ENCODE assay signal across 29 mouse cellular contexts in the genomic region with DNA sequence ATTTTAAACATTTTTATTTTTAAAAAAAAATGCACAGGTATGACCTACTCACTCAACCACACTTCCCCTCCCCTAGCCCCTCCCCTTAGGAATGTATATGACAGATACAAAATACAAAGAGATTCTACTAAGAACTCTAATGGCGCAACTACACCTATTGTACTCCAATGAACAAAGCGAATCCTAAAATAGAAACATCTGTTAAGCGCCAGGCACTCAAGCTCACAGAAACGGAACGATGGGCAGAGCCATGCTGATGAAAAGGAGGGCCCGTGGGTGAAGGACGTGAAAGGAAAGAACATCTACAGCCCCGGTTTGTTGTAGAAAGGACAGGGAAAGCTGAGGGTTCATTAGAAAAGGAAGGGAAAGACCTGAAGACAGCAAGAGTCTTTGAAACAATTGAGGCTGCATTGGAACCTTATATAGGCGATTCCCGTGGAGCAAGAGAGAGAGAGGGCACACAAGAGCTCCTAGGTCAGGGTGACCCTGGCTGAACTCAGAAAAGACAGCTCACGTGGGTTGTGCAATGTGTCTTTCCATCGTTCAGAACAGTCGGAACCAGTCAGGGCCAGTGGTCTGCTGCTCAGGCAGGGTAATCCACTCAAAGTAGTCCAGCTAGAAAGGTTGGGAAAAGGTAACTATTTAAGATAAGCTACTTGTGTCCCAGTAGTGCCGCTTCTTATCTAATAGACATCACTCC. TPM values are rescaled to one million over a fixed set of nuclear protein-coding genes. Genes with fewer than 3 reads are reported as not detected.
DNase-seq lines count a peak whose midpoint lies in the region; ATAC-seq and TF ChIP-seq lines count a peak whose summit lies in the region.
"Had no signal": no experiment of that assay in that cellular context is flagged by ENCODE, and none has a peak within 500 bp of the region (broad histone marks: within the 10 kb centered on the region; RNA-seq: fewer than 3 reads in every experiment).

No protein-coding gene starts in this region.

- peak overlapping the region; percentile 46 for H3K4me2 ChIP-seq in heart, embryonic 14.5 days (ENCODE audit: low read length)
- H3K4me2 ChIP-seq in forebrain, embryonic 12.5 days, result no peak overlapping the region
- H3K4me2 ChIP-seq: embryonic facial prominence, embryonic 12.5 days; hindbrain, embryonic 13.5 days had no signal

- ATAC-seq in heart, embryonic 14.5 days (ENCODE audit: insufficient number of reproducible peaks, insufficient read depth, low FRiP score, low read depth), result no peak
- no peak for ATAC-seq in forebrain, embryonic 12.5 days (ENCODE audit: low FRiP score)
- ATAC-seq: activated CD4-positive, CD25-positive, alpha-beta regulatory T cell, adult 4 months; CD4-positive, CD25-positive, alpha-beta regulatory T cell, adult 4 months; forebrain, embryonic 16.5 days; hindbrain, postnatal 0 days had no signal

- no peaks in the 10 kb centered on the region for H3K9me3 ChIP-seq in heart, embryonic 14.5 days (ENCODE audit: control insufficient read depth, low read length)
- H3K9me3 ChIP-seq in E14TG2a.4 (ENCODE audit: low read length), result no peaks in the 10 kb centered on the region
- H3K9me3 ChIP-seq in forebrain, embryonic 12.5 days, result no peaks in the 10 kb centered on the region
- H3K9me3 ChIP-seq: embryonic facial prominence, embryonic 12.5 days; G1E; hindbrain, embryonic 13.5 days had no signal

- no peaks in the 10 kb centered on the region for H3K27me3 ChIP-seq in heart, embryonic 14.5 days (ENCODE audit: control insufficient read depth, insufficient read depth, low read length)
- no peaks in the 10 kb centered on the region for H3K27me3 ChIP-seq in E14TG2a.4 (ENCODE audit: insufficient read depth, low read length)
- H3K27me3 ChIP-seq in forebrain, embryonic 12.5 days, result no peaks in the 10 kb centered on the region
- H3K27me3 ChIP-seq: embryonic facial prominence, embryonic 12.5 days; hindbrain, embryonic 13.5 days had no signal

- WGBS in heart, embryonic 14.5 days, result 37% methylated on average over 14 of the region's 14 CpGs
- 81% methylated on average over 14 of the region's 14 CpGs for WGBS in forebrain, embryonic 12.5 days

- peaks cover 3 to 5% of the 10 kb centered on the region in 2 experiments; a peak in 3 of 4 replicates for H3K4me1 ChIP-seq in heart, embryonic 14.5 days (ENCODE audit: control insufficient read depth in 2 of 2, insufficient read depth in 2 of 2, low read length in 2 of 2)
- peaks cover 50% of the 10 kb centered on the region for H3K4me1 ChIP-seq in E14TG2a.4 (replicated peaks; ENCODE audit: low read depth, low read length)
- no peaks in the 10 kb centered on the region for H3K4me1 ChIP-seq in forebrain, embryonic 12.5 days
- H3K4me1 ChIP-seq: embryonic facial prominence, embryonic 12.5 days; hindbrain, embryonic 13.5 days had no signal

- no peak overlapping the region for H3K9ac ChIP-seq in heart, embryonic 14.5 days (ENCODE audit: low read length)
- H3K9ac ChIP-seq in forebrain, embryonic 12.5 days, result no peak overlapping the region
- H3K9ac ChIP-seq: embryonic facial prominence, embryonic 12.5 days; hindbrain, embryonic 13.5 days had no signal

- intact Hi-C loops in heart, postnatal 36 days (cut with DNase I), result loop anchor here (5.0 kb wide), 1 partner anchor 374 kb away; no protein-coding TSS in a partner anchor

- H3K36me3 ChIP-seq in heart, embryonic 14.5 days (ENCODE audit: control insufficient read depth, insufficient read depth, low read length), result no peaks in the 10 kb centered on the region
- peaks cover 36% of the 10 kb centered on the region for H3K36me3 ChIP-seq in E14TG2a.4 (ENCODE audit: insufficient read depth, low read length)
- H3K36me3 ChIP-seq in forebrain, embryonic 12.5 days (replicated peaks), result no peaks in the 10 kb centered on the region
- H3K36me3 ChIP-seq: embryonic facial prominence, embryonic 12.5 days; G1E; hindbrain, embryonic 13.5 days had no signal

- H3K4me3 ChIP-seq in heart, embryonic 14.5 days (ENCODE audit: control insufficient read depth in 1 of 2, insufficient read depth in 1 of 2, low read depth in 1 of 2, low read length in 2 of 2), result no peak overlapping the region
- H3K4me3 ChIP-seq in E14TG2a.4 (replicated peaks; ENCODE audit: low read length), result 0 out of 2 replicates have a peak overlapping the region, but pooled peaks have one; percentile 11
- no peak overlapping the region for H3K4me3 ChIP-seq in forebrain, embryonic 12.5 days (replicated peaks)
- H3K4me3 ChIP-seq: embryonic facial prominence, embryonic 12.5 days; hindbrain, embryonic 13.5 days had no signal

- peak; percentile 24 for DNase-seq in heart, adult 11 months
- no peak for DNase-seq in heart, postnatal 36 days
- DNase-seq in heart, adult 8-10 months (ENCODE audit: low spot score), result no peak
- peak; percentile 90 for DNase-seq in R1 (ENCODE audit: low read depth, low spot score)
- DNase-seq: adrenal gland, postnatal 14 days; B cell, adult 2 months; cerebellum, adult 11-12 months; cerebellum, adult 9-10 months; cerebellum, postnatal 25 days; gastrocnemius, postnatal 10 days; kidney, adult 11 months; kidney, adult 9 months had no signal

- no peak overlapping the region; a peak in 1 of 4 replicates for H3K27ac ChIP-seq in heart, embryonic 14.5 days (replicated peaks in 1 of 2; ENCODE audit: control insufficient read depth in 1 of 2, insufficient read depth in 1 of 2, low read depth in 2 of 2, low read length in 2 of 2)
- H3K27ac ChIP-seq in forebrain, embryonic 12.5 days, result no peak overlapping the region
- H3K27ac ChIP-seq: embryonic facial prominence, embryonic 12.5 days; hindbrain, embryonic 13.5 days; hindbrain, postnatal 0 days had no signal

- TF ChIP-seq CTCF in E14TG2a.4 (conservative IDR thresholded peaks at IDR 0.05; ENCODE audit: low read length), result no peak

RNA-seq across cellular contexts. Expression of a gene that starts 27.7 kb away (rescaled TPM):
- not detected for total RNA-seq in heart, postnatal 36 days (2021)
- not detected in 2 replicates for polyA plus RNA-seq in heart, embryonic 14.5 days (2014; fragmentation: Nextera tagmentation; extraction: Ambion mirVana)
- total RNA-seq in heart, adult 8-10 months (2022), result under 1 TPM in 1 of 4 experiments, not detected in 3; 0.23 TPM
- polyA plus RNA-seq in forebrain, embryonic 12.5 days (2016; fragmentation: Nextera tagmentation; extraction: Ambion mirVana), result 3.0 and 6.3 TPM in 2 replicates
- total RNA-seq: adrenal gland, adult 18-20 months; adrenal gland, postnatal 14 days; gastrocnemius, postnatal 10 days; gastrocnemius, postnatal 4 days; heart, postnatal 10 days had no signal
- polyA plus RNA-seq: activated CD4-positive, CD25-positive, alpha-beta regulatory T cell, adult 4 months; CD4-positive, CD25-positive, alpha-beta regulatory T cell, adult 4 months; cortical plate, adult 2 months; forebrain, embryonic 16.5 days; frontal cortex, adult 2 months; G1E; hindbrain, embryonic 13.5 days; hindbrain, postnatal 0 days; intestine, embryonic 14.5 days had no signal

RNA-seq across cellular contexts. Expression of a gene that starts 37.5 kb away (rescaled TPM):
- under 1 TPM; 0.44 to 0.89 TPM for total RNA-seq in heart, postnatal 36 days (2021)
- polyA plus RNA-seq in heart, embryonic 14.5 days (2014; fragmentation: Nextera tagmentation; extraction: Ambion mirVana), result 4.7 and 6.3 TPM in 2 replicates
- total RNA-seq in heart, adult 8-10 months (2022), result under 1 TPM; 0.19 to 0.66 (median 0.36) TPM
- polyA plus RNA-seq in forebrain, embryonic 12.5 days (2016; fragmentation: Nextera tagmentation; extraction: Ambion mirVana), result 12.7 and 13.0 TPM in 2 replicates
- polyA plus RNA-seq: CD4-positive, CD25-positive, alpha-beta regulatory T cell, adult 4 months had no signal

RNA-seq across cellular contexts. Expression of a gene that starts 48.1 kb away (rescaled TPM):
- total RNA-seq in heart, postnatal 36 days (2021), result not detected
- polyA plus RNA-seq in heart, embryonic 14.5 days (2014; fragmentation: Nextera tagmentation; extraction: Ambion mirVana), result not detected in 2 replicates
- total RNA-seq in heart, adult 8-10 months (2022), result not detected
- not detected in 2 replicates for polyA plus RNA-seq in forebrain, embryonic 12.5 days (2016; fragmentation: Nextera tagmentation; extraction: Ambion mirVana)
- total RNA-seq: adrenal gland, adult 18-20 months; adrenal gland, postnatal 14 days; gastrocnemius, postnatal 10 days; gastrocnemius, postnatal 4 days; heart, postnatal 10 days; hindbrain, postnatal 0 days had no signal
- polyA plus RNA-seq: activated CD4-positive, CD25-positive, alpha-beta regulatory T cell, adult 4 months; CD4-positive, CD25-positive, alpha-beta regulatory T cell, adult 4 months; cortical plate, adult 2 months; forebrain, embryonic 11.5 days; forebrain, embryonic 16.5 days; frontal cortex, adult 2 months; G1E; hindbrain, postnatal 0 days; intestine, embryonic 14.5 days had no signal

Comparison
In these comparisons a context has a peak if more than half of its experiments do, and no peak if none do; other contexts are left out.
1. DNase-seq: peak in heart, adult 11 months (single experiment) and R1 (single experiment); none in heart, postnatal 36 days (0 of 2) and heart, adult 8-10 months (single experiment).